Mouse (Mus musculus): ENCODE data around the gene Npas2. TPM values are rescaled to one million over a fixed set of nuclear protein-coding genes. Genes with fewer than 3 reads are reported as not detected.

Npas2 gene
- total RNA-seq, 2 experiments from 2014 or later = 58.8 to 70.4 TPM

DNA sequence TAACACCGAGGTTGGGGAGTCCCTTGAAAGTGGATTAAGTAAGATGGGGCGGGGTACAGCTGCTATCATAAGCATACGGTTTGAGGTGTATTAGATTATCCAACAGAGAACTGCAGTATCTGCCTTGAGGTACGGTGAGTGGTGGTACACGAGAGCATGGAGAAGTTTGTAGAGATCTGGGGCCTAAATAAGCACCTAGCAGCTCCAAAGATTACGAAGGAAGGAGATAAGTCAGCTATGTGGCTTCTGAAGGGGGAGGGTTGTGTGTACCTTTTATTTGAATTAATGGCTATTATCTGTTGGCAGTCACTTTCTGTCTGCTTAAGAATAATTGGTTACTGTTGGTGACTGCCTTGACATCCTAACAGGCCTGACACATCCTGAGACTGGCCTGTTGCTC is 176.9 kb downstream of the Npas2 start:
- DNase-seq (ENCODE audit: low spot score in 2 of 2) = no peak

DNA sequence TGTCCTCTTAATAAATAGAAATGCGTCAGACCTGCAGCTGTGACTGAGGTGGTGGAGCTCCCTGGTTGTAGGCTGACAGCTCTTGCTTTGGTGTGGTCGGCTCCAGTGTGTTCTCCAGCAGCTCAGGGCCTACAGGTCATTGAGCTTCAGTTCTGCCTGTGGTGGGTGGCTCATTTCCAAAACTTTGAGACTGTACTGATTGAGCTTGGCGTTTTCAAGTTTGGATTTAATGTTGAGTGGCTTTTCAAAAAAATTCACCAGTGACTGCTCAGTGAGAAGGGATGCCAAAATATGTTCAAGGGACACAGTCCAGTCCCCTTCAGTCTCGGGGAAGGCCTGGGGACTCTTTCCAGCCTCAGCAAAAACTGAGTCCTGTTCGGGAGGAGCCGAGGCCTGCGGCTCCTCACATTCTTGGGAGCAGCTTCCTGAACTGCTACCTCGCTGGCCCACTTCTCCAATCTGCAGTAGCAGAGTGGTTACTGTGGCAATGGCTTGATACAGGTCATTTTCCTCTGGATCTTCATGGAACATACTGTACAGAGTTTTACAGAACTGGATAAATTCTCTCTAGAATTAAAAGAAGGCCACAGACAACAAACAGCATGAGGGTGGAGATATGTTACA is 178.8 kb downstream of the Npas2 start:
- DNase-seq (ENCODE audit: low spot score in 2 of 2) = no peak

DNA sequence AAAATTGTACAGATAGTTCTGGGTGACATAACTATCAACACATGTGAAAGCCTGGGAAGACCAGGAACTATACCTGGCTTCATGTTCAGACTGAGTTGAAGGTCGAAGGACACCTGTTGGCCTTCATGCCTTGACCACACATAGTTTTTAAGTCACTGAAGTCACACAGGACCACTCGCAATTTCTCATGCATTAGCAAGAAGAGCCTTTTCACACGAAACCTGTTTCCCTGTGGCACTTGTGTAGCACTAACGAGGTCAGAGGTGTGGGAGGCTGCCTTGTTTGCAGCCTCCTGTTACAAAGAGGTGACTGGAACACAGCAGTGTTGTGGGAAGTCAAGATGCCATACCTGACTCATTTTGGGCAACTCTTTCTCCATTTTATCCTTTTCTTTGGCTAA is 179.8 kb downstream of the Npas2 start:
- DNase-seq (ENCODE audit: low spot score in 2 of 2) = no peak

DNA sequence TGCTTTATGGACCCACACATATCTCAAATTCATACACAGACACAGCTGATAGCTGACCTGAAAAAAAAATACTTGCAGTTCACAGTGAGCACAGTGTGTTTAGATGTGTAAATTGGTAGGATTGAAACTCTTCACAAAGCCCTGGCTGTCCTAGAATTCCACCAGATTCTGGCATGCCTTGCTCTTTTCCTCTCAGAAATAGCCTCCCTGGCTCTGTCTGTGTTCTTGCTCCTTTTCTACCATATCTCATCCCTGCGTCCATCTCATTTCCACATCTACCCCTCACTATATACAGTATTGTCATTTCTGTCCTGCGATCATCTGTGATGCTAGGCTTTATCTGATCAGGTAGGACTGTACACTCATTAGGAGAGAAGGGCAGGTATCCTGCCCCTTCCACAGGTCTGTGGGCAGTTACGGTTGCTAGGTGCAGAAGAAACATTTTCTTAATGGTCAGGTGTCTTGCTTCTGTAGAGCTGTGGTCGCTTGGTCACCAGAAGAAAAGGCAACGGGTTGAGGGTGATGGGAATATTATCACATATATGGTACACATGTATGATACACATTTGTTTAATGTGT is 180.8 kb downstream of the Npas2 start:
- DNase-seq (ENCODE audit: low spot score in 2 of 2) = no peak

DNA sequence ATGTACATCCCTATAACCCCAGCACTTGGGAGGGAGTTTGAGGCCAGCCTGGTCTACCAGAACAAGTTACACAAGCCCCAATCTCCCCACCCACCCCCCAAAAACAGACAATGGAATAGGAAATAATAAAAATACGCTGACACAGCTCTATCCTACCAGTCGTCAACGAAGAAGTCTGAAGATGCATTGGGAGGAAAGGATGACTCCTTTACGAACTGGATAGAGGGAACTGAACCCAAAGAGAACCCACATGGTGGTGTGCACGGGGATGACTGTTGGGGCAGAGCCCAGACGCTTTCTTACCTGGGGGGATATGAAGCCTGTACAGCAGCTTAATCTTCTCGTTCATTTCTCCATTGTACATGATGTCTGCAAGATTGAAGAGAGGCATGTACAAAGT is 182.6 kb downstream of the Npas2 start:
- DNase-seq (ENCODE audit: low spot score in 2 of 2) = no peak

DNA sequence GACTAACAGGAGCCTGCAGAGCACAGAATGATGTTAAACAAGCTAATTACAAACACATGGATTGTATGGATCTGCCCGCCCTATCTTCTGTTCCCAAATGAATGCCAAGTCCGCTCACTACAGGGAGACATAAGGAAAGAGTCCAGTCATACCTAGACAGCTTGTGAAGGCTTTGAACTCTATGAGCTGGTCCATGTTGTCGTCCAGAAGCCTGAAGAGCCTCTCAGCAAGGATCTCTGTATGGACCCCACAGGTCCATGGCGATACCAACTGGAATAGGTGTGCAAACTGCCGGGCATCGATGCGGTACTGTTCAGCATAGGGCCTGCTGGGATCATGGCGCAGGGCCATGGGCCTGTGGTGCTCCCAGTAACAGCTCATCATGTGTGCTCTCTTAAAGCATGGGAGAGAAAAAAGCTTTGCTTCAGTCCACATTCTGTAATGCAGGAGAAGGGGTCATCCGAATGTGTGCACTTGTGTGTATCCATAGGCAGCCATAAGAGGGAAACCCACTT is 183.3 kb downstream of the Npas2 start:
- no peak for DNase-seq (ENCODE audit: low spot score in 2 of 2)

DNA sequence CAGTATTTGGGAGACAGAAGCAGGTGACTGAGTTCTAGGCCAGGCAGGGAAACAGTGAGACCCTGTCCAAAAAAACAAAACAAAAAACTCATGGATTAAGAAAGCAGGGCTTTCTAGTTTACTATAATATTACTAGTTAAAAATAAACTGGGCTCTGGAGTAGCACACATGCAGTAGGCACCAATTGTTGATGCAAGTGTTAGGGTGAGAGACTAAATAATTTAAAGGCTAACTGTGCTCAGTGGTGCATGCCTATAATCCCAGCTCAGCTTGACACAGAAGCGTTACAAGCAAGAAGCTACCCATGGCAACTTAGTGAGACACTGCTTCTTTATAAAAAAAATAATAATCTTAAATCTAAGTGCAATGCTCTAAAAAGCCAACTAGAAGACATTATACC is 185.0 kb downstream of the Npas2 start:
- no peak for DNase-seq (ENCODE audit: low spot score in 2 of 2)

DNA sequence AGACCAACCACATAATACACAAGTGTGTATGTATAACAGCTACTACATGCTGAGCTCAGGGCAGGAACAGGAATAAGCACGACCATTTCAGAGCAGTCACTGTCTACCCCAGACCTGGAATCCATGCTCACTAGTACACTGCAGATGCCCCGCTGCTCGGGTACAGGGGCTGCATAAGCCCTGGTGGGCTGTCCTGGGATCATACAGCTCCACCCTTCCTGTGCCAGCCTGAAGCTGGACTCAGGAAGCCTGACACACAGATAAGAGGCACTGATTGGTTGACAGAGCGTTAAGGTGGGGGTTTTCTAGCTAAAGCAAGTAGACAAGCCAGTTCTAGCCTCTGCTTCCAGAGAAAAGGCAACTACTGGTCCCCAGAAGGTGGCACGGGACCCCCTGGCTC is 185.5 kb downstream of the Npas2 start:
- DNase-seq (ENCODE audit: low spot score in 2 of 2) = no peak

DNA sequence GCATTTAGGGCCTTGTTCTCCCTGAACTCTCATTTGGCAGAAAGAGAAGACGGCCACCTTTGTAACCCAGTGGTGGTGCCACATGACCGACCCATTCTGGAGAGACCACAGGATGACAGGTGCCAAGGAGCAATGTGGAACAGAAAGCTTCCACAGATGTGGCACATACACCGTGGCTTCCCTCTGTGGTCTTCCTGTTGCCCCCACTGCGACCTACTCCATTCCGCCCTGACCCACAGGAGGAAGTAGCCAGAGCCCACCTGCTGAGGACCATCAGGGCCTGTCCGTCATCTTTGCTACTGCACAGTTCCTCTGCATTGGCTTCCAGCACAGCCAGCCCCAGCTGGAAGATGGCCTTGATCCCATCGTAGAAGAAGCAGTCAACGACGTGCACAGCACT is 187.5 kb downstream of the Npas2 start:
- no peak for DNase-seq (ENCODE audit: low spot score in 2 of 2)

DNA sequence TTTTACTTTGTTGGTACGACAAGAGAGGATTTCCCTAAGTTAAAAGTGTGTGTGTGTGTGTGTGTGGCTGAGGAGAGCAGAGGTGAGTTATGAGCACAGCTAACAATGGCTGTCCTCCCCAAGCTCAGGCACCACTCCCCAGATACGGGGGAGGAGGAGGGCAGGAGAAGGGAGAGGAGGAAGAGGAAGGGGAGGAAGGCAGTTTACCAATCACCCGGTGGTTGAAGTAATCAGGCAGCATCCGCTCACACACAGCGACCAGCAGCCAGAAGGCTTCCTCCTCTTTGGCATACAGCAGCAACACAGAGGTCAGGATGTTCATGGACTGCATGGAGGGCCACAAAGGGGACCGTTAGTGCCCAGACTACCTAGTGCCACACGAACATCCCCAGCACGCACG is 191.4 kb downstream of the Npas2 start:
- no peak for DNase-seq (ENCODE audit: low spot score in 2 of 2)

DNA sequence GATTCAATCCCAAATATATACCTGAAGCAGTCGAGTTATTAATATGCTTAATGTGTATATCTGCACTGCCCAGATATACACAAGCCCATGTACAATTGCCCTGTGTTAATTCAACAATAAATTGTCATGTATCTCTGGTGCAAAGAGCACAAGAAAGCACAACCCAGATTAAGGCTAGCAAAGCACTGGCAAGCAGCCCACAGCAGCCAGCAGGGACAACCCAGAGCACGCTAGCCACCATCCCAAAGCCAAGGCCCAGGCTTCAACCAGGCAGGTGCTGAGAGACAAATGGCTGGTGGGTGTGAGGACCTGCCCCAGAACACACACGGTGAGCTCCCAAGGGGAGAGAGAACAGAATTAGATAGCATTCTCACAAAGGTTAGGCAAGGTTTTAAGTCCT is 192.9 kb downstream of the Npas2 start:
- no peak for DNase-seq (ENCODE audit: low spot score in 2 of 2)

DNA sequence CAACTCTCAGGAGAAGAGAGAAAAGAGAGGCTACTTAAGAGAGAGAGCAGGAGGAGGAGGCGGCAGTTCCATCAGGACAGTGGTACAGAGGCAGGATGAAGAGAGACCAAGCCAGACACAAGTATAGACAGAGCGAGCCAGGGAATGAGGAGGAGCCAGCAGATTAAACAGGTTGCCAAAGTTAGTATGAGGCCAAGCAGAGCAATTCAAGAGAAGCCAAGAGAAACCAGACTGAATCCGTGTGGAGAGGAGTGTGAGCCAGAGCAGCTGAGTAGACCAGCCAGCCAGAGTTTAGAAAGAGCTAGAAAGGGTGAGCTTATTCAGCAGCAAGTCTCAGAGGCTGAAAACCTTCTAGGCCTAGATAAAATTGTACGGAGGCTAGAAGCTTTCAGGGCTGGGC is 194.0 kb downstream of the Npas2 start:
- DNase-seq (ENCODE audit: low spot score in 2 of 2) = no peak

DNA sequence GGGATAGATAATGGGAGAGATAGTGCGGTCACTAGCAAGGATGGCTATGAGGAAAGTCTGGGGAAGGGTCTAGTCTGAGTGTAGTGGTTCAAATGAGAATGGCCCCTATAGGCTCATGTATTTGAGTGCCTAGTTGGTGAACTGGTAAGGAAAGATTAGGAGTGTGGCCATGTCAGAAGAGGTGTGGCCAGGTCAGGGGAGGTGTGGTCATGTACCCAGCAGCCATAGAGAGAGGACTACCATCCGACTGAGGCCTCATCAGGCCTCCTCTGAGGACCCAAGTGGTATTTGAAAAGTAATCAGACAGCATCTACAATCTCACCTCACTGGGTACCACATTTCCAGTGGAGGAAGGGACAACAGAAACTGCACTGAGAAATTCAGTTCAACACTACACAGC is 194.6 kb downstream of the Npas2 start:
- no peak for DNase-seq (ENCODE audit: low spot score in 2 of 2)

DNA sequence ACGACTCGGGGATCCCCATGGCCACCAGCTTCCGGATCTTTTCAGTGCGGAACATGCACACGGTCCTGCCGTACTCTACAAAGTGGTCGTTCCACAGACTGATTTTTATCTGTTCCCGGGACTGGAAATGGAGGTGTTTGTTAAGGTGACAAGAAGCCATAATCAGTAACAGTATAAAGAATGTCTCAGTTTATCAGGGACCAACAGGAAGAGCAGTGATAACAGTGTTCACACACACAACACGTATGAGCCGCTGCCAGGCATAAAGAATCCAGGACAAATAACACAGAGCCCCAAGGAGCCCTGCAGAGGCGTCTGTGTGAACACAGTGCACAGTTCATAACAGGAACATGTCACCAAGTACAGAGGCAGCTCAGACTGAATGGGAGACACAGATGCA is 195.8 kb downstream of the Npas2 start:
- DNase-seq (ENCODE audit: low spot score in 2 of 2) = no peak

DNA sequence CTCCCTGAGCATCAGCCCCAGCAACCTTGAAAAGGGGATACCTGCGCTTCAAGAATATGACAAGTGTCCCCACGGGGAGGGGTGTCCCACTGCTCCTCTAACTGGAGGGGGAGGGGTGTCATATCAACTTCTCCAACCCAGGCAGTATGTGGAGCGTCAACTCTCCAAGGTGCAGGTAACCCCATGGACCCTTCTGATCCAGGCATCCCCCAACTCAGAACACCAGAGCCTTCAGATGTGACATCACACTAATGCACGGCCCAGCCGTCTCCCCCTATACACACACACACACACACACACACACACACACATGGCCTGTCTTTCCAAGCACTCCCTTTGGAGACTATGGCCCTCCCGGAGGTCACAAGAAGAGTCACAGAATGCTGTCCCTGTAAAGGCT is 198.1 kb downstream of the Npas2 start:
- no peak for DNase-seq (ENCODE audit: low spot score in 2 of 2)

DNA sequence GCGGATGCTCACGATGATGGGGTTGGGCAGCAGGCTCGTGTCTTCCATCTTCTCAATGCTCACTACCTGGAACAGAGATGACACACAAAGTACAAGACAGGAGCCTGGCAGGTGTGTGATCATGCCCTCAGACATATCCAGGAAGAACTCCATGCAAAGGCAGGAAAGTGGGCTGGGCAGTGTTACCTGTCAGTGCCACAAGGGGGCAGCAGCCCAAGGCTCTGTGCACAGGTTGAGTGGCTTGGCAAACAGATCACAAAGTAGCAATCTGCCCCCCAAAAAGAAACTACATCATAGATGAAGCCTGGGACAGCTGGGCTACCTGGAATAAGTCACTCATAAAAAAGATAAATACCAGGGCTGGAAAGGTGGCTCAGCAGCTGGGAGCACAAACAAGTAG is 198.7 kb downstream of the Npas2 start:
- peak; percentile 82 for DNase-seq (ENCODE audit: low spot score in 2 of 2)

DNA sequence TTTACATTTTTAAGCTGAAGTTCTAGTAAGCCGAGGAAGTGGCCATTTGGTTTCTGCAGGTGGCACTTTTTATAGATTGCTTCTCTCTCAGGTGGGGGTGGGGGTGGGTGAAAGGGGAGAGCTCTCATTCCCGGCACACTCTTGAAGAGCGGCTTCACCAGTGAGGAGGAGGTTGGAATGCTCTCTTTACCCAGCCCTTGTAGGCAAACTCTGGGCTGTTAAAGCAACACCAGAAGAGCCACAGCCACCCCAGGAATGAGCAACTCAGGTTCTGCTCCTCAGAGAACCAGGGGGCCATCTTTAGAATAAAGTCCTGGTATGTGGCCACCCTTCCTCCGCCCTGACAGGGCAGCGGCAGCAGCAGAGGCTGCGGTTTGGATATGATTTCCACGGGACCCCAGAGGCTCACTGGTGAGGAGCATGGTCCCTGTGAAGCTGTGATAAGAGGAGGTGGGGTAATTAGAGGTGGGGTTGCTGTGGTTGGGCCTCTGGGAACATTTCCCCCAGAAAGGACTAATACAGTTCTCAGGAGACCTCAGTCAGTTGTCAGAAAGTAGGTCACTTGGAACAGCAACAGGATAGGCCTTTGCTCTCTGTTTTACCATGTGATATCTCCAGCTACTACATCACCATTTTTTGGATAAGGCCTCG is 199.8 kb downstream of the Npas2 start:
- no peak for DNase-seq (ENCODE audit: low spot score in 2 of 2)

DNA sequence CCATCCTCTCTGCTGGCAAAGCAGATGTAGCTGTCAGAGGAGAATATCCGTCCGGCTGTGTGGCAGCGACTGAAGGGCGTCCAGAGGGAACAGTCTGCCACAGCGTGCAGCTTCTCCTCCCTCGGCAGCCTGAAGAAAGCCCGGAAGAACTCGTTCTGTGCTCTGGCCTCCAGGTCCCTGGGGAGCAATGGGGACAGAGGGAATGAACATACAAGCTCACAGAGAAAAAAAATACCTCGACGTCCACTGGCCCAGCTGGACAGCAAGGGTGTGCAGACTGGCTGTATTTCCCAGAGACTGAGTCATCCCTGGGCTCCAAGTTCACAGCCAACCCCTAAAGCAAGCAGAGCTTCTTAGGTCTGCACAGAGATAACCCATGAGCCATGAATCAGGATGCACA is 200.6 kb downstream of the Npas2 start:
- no peak for DNase-seq (ENCODE audit: low spot score in 2 of 2)

DNA sequence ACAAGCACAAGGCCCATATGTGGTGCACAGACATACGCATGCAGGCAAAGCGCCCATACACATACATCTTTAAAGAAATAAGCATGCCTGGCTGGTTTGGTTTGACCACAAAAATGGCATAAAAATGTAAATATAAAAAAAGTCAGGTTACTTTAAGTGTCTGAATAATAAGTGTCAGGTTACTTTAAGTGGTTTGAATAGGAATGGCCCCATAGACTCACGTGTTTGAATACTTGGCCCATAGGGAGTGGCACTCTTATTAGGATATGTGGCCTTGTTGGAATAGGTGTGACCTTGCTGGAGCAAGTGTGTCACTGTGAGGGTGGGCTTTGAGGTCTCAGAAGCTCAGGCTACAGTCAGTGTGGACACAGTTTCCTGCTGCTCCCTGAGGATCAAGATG is 201.1 kb downstream of the Npas2 start:
- DNase-seq (ENCODE audit: low spot score in 2 of 2) = no peak

DNA sequence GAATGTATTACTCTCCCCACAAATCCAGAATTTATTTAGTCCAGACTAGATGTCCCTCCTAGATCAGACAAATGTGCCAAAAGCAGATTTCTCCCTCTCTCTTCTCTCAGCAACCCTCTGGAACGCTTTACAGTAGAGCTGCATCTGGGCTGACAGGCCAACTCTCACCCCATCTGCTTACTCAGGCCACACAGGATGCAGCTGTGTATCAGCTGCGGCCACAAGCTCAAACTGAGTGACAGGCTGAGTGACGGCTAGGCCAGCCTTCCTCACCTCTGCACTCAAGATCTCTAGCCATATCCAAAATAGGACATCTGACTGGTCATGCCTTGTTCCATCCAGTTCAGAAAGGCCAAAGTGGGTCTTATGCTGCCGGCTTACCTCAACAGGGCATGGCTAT is 202.8 kb downstream of the Npas2 start:
- DNase-seq (ENCODE audit: low spot score in 2 of 2) = no peak

DNA sequence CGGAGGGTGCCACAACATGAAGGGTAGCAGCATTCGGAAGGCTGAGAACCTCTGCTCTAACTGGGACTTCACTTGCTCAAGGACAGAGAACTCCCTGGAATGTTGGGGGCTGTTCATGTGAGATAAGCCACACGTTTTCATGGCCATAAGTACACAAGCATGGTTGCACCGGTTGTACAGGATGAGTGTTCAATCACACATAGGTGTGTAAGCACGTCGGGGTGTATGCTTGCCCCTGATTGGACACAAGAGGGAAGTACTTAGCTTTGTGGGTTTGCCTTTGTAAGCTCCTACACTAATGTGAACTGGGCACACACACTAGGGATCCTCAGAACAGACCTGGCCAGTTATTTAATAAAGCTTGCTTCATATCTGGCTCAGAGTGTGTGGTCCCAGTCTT is 204.8 kb downstream of the Npas2 start:
- DNase-seq (ENCODE audit: low spot score in 2 of 2) = no peak

DNA sequence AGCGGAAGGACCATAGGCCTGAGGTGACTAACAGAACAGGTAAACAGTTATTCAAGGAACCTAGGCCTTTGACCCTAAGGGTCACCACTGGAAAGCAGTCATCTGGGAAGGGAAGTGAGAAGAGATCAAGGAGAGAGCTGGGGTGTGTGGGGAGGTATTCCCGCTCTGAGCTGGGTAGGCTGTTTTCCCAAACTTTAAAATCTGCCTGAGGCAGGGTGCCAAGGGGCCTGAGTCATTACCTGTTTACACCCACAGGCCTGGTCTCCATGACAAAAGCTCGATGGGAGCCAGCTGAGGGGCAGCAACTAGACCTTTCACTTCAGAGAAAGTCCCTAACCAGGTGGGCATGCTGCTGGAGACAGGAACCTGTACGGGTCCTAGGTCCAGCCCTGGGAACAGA is 205.7 kb downstream of the Npas2 start:
- DNase-seq (ENCODE audit: low spot score in 2 of 2) = peak in 1 of 2 experiments; percentile 25

DNA sequence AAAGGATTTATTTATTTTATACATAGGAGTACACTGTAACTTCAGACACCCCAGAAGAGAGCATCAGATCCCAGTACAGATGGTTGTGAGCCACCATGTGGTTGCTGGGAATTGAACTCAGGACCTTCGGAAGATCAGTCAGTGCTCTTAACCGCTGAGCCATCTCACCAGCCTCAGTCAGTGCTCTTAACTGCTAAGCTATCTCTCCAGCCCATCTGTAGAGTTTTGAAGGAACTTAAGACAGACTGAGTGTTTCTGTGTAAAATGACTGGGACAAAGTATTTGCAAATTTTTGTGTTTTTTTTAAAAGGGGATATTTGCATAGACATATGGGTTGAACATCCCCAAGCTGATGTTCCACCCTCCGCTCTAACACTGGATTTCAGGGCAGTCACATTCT is 206.6 kb downstream of the Npas2 start:
- DNase-seq (ENCODE audit: low spot score in 2 of 2) = no peak
